Mouse (Mus musculus) intestine, postnatal 0 days (tissue): ENCODE data around the gene Rrp8. TPM values are rescaled to one million over a fixed set of nuclear protein-coding genes. Genes with fewer than 3 reads are reported as not detected.

Experiments used
- ATAC-seq: fragments of 200-750 bp; cut with Nextera tagmentation; 2 replicates; pipeline ENCODE4 v1.8.0; 2017; ENCODE audit warnings: mild to moderate bottlenecking, moderate TSS enrichment, moderate library complexity
- H3K27ac ChIP-seq: fragments of 300-500 bp; sonication (generic); 2 replicates; pipeline ENCODE4 v1.5.1; 2014; ENCODE audit warnings: mild to moderate bottlenecking, low read depth, low read length, moderate library complexity
- H3K27me3 ChIP-seq: fragments of 300-500 bp; sonication (generic); replicated peaks from 2 replicates; pipeline ENCODE4 v1.6.1; 2014; ENCODE audit warnings: low read length, mixed read lengths; ENCODE audit not compliant: control insufficient read depth, insufficient read depth
- H3K36me3 ChIP-seq: fragments of 300-500 bp; sonication (generic); 2 replicates; pipeline ENCODE4 v1.6.1; 2014; ENCODE audit warnings: mild to moderate bottlenecking, moderate library complexity; ENCODE audit not compliant: control insufficient read depth, insufficient read depth
- H3K4me1 ChIP-seq: fragments of 300-500 bp; sonication (generic); replicated peaks from 2 replicates; pipeline ENCODE4 v1.6.1; 2014; ENCODE audit warnings: antibody characterized with exemption, low read length, mixed read lengths; ENCODE audit not compliant: control insufficient read depth, insufficient read depth
- H3K4me2 ChIP-seq: fragments of 300-500 bp; sonication (generic); replicated peaks from 2 replicates; pipeline ENCODE4 v1.6.1; 2014; ENCODE audit warnings: low read depth, mild to moderate bottlenecking, moderate library complexity
- H3K4me3 ChIP-seq: fragments of 300-500 bp; sonication (generic); 2 replicates; pipeline ENCODE4 v1.5.1; 2014; ENCODE audit warnings: low read depth, low read length
- H3K9ac ChIP-seq: fragments of 300-500 bp; sonication (generic); 2 replicates; pipeline ENCODE4 v1.6.1; 2014; ENCODE audit warnings: mild to moderate bottlenecking, low read depth, low read length
- H3K9me3 ChIP-seq: fragments of 300-500 bp; sonication (generic); 2 replicates; pipeline ENCODE4 v1.6.1; 2016; ENCODE audit warnings: mixed run types; ENCODE audit not compliant: control insufficient read depth
- CTCF ChIP-seq: sonication (generic); IDR thresholded peaks from 2 replicates; pipeline ENCODE4 v1.5.1; 2016; ENCODE audit warnings: low read depth, mild to moderate bottlenecking, control low read depth, antibody characterized with exemption, moderate library complexity
- WGBS: fragments of 180-500 bp; shearing (Covaris S2); extraction: QIAGEN DNeasy Blood & Tissue Kit; methylation state at CpG from one replicate; pipeline ENCODE4 v1.1.7; 2014; 5-methylcytosine and 5-hydroxymethylcytosine counted together
- polyA plus RNA-seq: library from polyadenylated mRNA; unstranded; fragments of >200 nt; fragmentation: Nextera tagmentation; extraction: Ambion mirVana; gene quantifications from 2 replicates; pipeline ENCODE4 v1.2.1, GENCODE M21; 2015

Gene Rrp8
- polyA plus RNA-seq, 1 experiment from 2014 or later, result 15.0 TPM

- peak; percentile 40 for ATAC-seq
- Histone ChIP-seq H3K4me2 (peak overlapping the region; percentile 32), H3K9me3 (no peaks in the 10 kb centered on the region), H3K4me1 (no peaks in the 10 kb centered on the region), H3K9ac (no peak overlapping the region), H3K27ac (peak overlapping the region; percentile 76), H3K27me3 (no peaks in the 10 kb centered on the region), H3K4me3 (no peak overlapping the region), H3K36me3 (peaks cover 6% of the 10 kb centered on the region)
- 47% methylated on average over 13 of the region's 13 CpGs for WGBS
- TF ChIP-seq CTCF, result no peak
Measured at GRCm38 (mm10) chr7:105777797-105778552, 40.8 kb upstream of the Rrp8 start.

GRCm38 (mm10) chr7:105777316-105777715 lies 40.1 kb upstream of the Rrp8 start:
- Histone ChIP-seq H3K4me1 (no peaks in the 10 kb centered on the region), H3K27me3 (no peaks in the 10 kb centered on the region), H3K27ac (no peak overlapping the region), H3K4me3 (no peak overlapping the region), H3K36me3 (peaks cover 13% of the 10 kb centered on the region; the same call in 1 of the 2 replicates), H3K4me2 (peak overlapping the region; percentile 32; the same call in 1 of the 2 replicates), H3K9ac (no peak overlapping the region), H3K9me3 (no peaks in the 10 kb centered on the region)
- 87% methylated on average over 1 of the region's 1 CpGs for WGBS
- ATAC-seq, result no peak
- no peak for TF ChIP-seq CTCF

GRCm38 (mm10) chr7:105776026-105776425 lies 38.8 kb upstream of the Rrp8 start:
- 86% methylated on average over 2 of the region's 2 CpGs for WGBS
- H3K9ac ChIP-seq, result no peak overlapping the region
- ATAC-seq, result no peak
- H3K27ac ChIP-seq, result no peak overlapping the region
- H3K4me1 ChIP-seq, result no peaks in the 10 kb centered on the region
- no peaks in the 10 kb centered on the region for H3K27me3 ChIP-seq
- TF ChIP-seq CTCF, result no peak
- no peaks in the 10 kb centered on the region for H3K9me3 ChIP-seq
- no peak overlapping the region for H3K4me3 ChIP-seq
- peaks cover 8% of the 10 kb centered on the region; the same call in 1 of the 2 replicates for H3K36me3 ChIP-seq
- H3K4me2 ChIP-seq, result no peak overlapping the region

- Histone ChIP-seq H3K4me1 (no peaks in the 10 kb centered on the region), H3K36me3 (peaks cover 8% of the 10 kb centered on the region; the same call in 1 of the 2 replicates), H3K9me3 (no peaks in the 10 kb centered on the region), H3K9ac (no peak overlapping the region), H3K4me2 (no peak overlapping the region), H3K27ac (no peak overlapping the region), H3K4me3 (no peak overlapping the region), H3K27me3 (no peaks in the 10 kb centered on the region)
- ATAC-seq, result no peak
- WGBS, result 55% methylated on average over 8 of the region's 8 CpGs
- TF ChIP-seq CTCF, result no peak
Measured at GRCm38 (mm10) chr7:105774661-105775060, 37.5 kb upstream of the Rrp8 start.

GRCm38 (mm10) chr7:105773041-105773440 lies 35.9 kb upstream of the Rrp8 start:
- Histone ChIP-seq H3K36me3 (peaks cover 8% of the 10 kb centered on the region; the same call in 1 of the 2 replicates), H3K27ac (no peak overlapping the region), H3K27me3 (no peaks in the 10 kb centered on the region), H3K4me2 (no peak overlapping the region), H3K9me3 (no peaks in the 10 kb centered on the region), H3K9ac (no peak overlapping the region), H3K4me3 (no peak overlapping the region), H3K4me1 (no peaks in the 10 kb centered on the region)
- no peak for ATAC-seq
- TF ChIP-seq CTCF, result no peak
- WGBS, result 87% methylated on average over 5 of the region's 5 CpGs

GRCm38 (mm10) chr7:105772331-105772730 lies 35.1 kb upstream of the Rrp8 start:
- ATAC-seq, result no peak
- Histone ChIP-seq H3K36me3 (peaks cover 8% of the 10 kb centered on the region; the same call in 1 of the 2 replicates), H3K9me3 (no peaks in the 10 kb centered on the region), H3K4me2 (no peak overlapping the region), H3K27ac (no peak overlapping the region), H3K9ac (no peak overlapping the region), H3K4me1 (no peaks in the 10 kb centered on the region), H3K27me3 (no peaks in the 10 kb centered on the region), H3K4me3 (no peak overlapping the region)
- no peak for TF ChIP-seq CTCF
- WGBS, result 93% methylated on average over 15 of the region's 15 CpGs
